Mouse (Mus musculus) stomach, embryonic 15.5 days (tissue): ENCODE measurements around the gene Foxo3. TPM values are rescaled to one million over a fixed set of nuclear protein-coding genes. Genes with fewer than 3 reads are reported as not detected.

ENCODE experiments used
- ATAC-seq: fragments of 200-750 bp; cut with Nextera tagmentation; 2 replicates; pipeline ENCODE4 v1.8.0; 2017; ENCODE audit warnings: low read depth, moderate number of reproducible peaks, moderate TSS enrichment; ENCODE audit not compliant: insufficient read depth, low FRiP score
- H3K27ac ChIP-seq: fragments of 300-500 bp; sonication (generic); 2 replicates; pipeline ENCODE4 v1.5.1; 2015; ENCODE audit warnings: mild to moderate bottlenecking, inconsistent platforms
- H3K27me3 ChIP-seq: fragments of 300-500 bp; sonication (generic); replicated peaks from 2 replicates; pipeline ENCODE4 v1.6.1; 2015; ENCODE audit warnings: inconsistent platforms
- H3K36me3 ChIP-seq: fragments of 300-500 bp; sonication (generic); 2 replicates; pipeline ENCODE4 v1.6.1; 2015; ENCODE audit warnings: inconsistent platforms
- H3K4me1 ChIP-seq: fragments of 300-500 bp; sonication (generic); 2 replicates; pipeline ENCODE4 v1.6.1; 2015; ENCODE audit warnings: inconsistent platforms
- H3K4me2 ChIP-seq: fragments of 300-500 bp; sonication (generic); 2 replicates; pipeline ENCODE4 v1.6.1; 2015; ENCODE audit warnings: mild to moderate bottlenecking, inconsistent platforms
- H3K4me3 ChIP-seq: fragments of 300-500 bp; sonication (generic); replicated peaks from 2 replicates; pipeline ENCODE4 v1.5.1; 2015; ENCODE audit warnings: inconsistent platforms
- H3K9ac ChIP-seq: fragments of 300-500 bp; sonication (generic); 2 replicates; pipeline ENCODE4 v1.6.1; 2015; ENCODE audit warnings: inconsistent platforms
- H3K9me3 ChIP-seq: fragments of 300-500 bp; sonication (generic); 2 replicates; pipeline ENCODE4 v1.6.1; 2016; ENCODE audit warnings: inconsistent platforms
- whole genome bisulfite sequencing: fragments of 180-500 bp; shearing (Covaris S2); methylation state at CpG from one replicate; pipeline ENCODE4 v1.1.7; 2015; 5-methylcytosine and 5-hydroxymethylcytosine counted together
- polyA plus RNA-seq: library from polyadenylated mRNA; unstranded; fragments of >200 nt; fragmentation: Nextera tagmentation; extraction: Ambion mirVana; gene quantifications from 2 replicates; pipeline ENCODE4 v1.2.1, GENCODE M21; 2015

Foxo3 gene
- polyA plus RNA-seq: 7.4 and 8.7 TPM in 2 replicates

GRCm38 (mm10) chr10:42276507-42277345, at the start of gene Foxo3:
Gene Foxo3 (minus strand): TSS chr10:42276755.
- Histone ChIP-seq H3K9me3 (no peaks in the 10 kb centered on the region), H3K4me1 (peaks cover 26% of the 10 kb centered on the region), H3K27ac (peak within 1 kb of the TSS; percentile 99), H3K27me3 (no peaks in the 10 kb centered on the region), H3K4me2 (peak within 1 kb of the TSS; percentile 99), H3K9ac (peak within 1 kb of the TSS; percentile 81), H3K4me3 (peak within 1 kb of the TSS; percentile 84), H3K36me3 (no peaks in the 10 kb centered on the region)
- peak; percentile 85 for ATAC-seq
- WGBS: under 1% methylated on average over 86 of the region's 88 CpGs

DNA sequence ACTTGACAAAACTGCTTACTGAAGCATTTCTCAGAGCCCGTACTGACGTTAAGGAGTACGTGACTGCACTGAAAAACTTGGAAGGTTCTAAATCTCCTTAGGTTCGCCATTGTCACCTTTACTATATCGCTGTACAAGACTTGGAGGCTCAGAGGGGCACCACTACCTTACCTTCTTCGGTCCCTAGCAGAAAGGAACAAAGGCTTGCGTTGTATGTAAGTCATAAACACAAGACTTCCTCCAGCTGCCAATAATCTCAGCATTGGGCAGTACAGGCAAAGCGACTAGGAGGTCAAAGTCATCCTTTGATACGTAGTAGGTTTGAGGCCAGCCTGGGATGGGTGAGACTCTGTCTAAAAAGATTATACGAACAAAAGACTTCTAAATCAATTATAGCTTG, 48.8 kb upstream of the Foxo3 start:
- Histone ChIP-seq H3K4me3 (no peak overlapping the region), H3K9me3 (no peaks in the 10 kb centered on the region), H3K36me3 (no peaks in the 10 kb centered on the region), H3K27me3 (no peaks in the 10 kb centered on the region), H3K4me1 (no peaks in the 10 kb centered on the region), H3K9ac (no peak overlapping the region), H3K4me2 (no peak overlapping the region), H3K27ac (no peak overlapping the region)
- 85% methylated on average over 10 of the region's 10 CpGs for WGBS
- no peak for ATAC-seq

GRCm38 (mm10) chr10:42323978-42324377, 47.4 kb upstream of the Foxo3 start:
- no peak overlapping the region for H3K4me2 ChIP-seq
- H3K4me1 ChIP-seq: no peaks in the 10 kb centered on the region
- H3K27me3 ChIP-seq: no peaks in the 10 kb centered on the region
- no peaks in the 10 kb centered on the region for H3K36me3 ChIP-seq
- H3K9me3 ChIP-seq: no peaks in the 10 kb centered on the region
- no peak overlapping the region for H3K9ac ChIP-seq
- H3K27ac ChIP-seq: no peak overlapping the region
- H3K4me3 ChIP-seq: no peak overlapping the region
- ATAC-seq: no peak

DNA sequence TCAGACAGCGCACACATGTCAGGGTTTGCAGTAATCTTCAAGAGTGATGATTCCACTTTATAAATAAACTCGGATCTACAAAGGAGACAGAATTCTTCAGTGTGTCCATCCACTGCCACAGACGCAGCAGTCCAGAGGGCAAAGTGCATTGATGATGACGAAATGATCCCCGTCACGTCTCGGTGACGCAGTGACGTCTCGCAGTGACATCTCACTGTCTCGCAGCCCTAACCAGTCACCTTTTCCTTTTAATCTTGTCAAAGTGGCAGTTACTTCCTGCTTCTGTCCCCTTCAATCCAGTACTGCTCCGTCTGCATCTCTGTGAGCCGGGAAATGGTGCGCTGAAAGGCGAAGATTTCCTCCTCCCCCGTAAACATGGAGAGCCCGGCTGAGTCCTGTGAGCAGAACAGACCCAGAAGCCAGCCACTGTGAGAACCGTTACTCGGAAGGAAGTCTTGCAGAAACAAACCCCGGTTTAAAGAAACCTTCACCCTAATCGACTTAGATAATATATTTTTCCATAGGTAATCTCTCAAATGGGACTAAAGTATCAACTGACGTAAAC, 36.7 kb upstream of the Foxo3 start:
- 58% methylated on average over 22 of the region's 22 CpGs for WGBS
- no peak overlapping the region for H3K4me2 ChIP-seq
- H3K27me3 ChIP-seq: no peaks in the 10 kb centered on the region
- H3K9me3 ChIP-seq: no peaks in the 10 kb centered on the region
- no peak for ATAC-seq
- H3K36me3 ChIP-seq: no peaks in the 10 kb centered on the region
- no peak overlapping the region for H3K4me3 ChIP-seq
- H3K27ac ChIP-seq: no peak overlapping the region
- no peak overlapping the region for H3K9ac ChIP-seq
- no peaks in the 10 kb centered on the region for H3K4me1 ChIP-seq

GRCm38 (mm10) chr10:42312557-42312956, 36.0 kb upstream of the Foxo3 start:
- H3K36me3 ChIP-seq: no peaks in the 10 kb centered on the region
- H3K27ac ChIP-seq: no peak overlapping the region
- H3K4me1 ChIP-seq: no peaks in the 10 kb centered on the region
- H3K4me2 ChIP-seq: no peak overlapping the region
- H3K4me3 ChIP-seq: no peak overlapping the region
- H3K9ac ChIP-seq: no peak overlapping the region
- no peak for ATAC-seq
- WGBS: 53% methylated on average over 1 of the region's 1 CpGs
- no peaks in the 10 kb centered on the region for H3K27me3 ChIP-seq
- no peaks in the 10 kb centered on the region for H3K9me3 ChIP-seq

- WGBS: 28% methylated on average over 8 of the region's 8 CpGs
- no peak for ATAC-seq
These were observed 32.1 kb upstream of the Foxo3 start for GRCm38 (mm10) chr10:42308687-42308987.

GRCm38 (mm10) chr10:42307980-42308686, 31.6 kb upstream of the Foxo3 start:
- 8% methylated on average over 20 of the region's 20 CpGs for WGBS
- Histone ChIP-seq H3K4me2 (peak overlapping the region; percentile 49), H3K4me3 (peak overlapping the region; percentile 14; the same call in 1 of the 2 replicates), H3K4me1 (no peaks in the 10 kb centered on the region), H3K27ac (no peak overlapping the region), H3K9me3 (no peaks in the 10 kb centered on the region), H3K36me3 (no peaks in the 10 kb centered on the region), H3K9ac (no peak overlapping the region), H3K27me3 (no peaks in the 10 kb centered on the region)
- no peak for ATAC-seq

More at GRCm38 (mm10) chr10:42308687-42308987, 32.1 kb upstream of the Foxo3 start:
- no peak overlapping the region for H3K9ac ChIP-seq
- no peak overlapping the region for H3K27ac ChIP-seq
- H3K27me3 ChIP-seq: no peaks in the 10 kb centered on the region
- no peaks in the 10 kb centered on the region for H3K4me1 ChIP-seq
- no peaks in the 10 kb centered on the region for H3K36me3 ChIP-seq
- peak overlapping the region; percentile 49 for H3K4me2 ChIP-seq
- H3K4me3 ChIP-seq: peak overlapping the region; percentile 14; the same call in 1 of the 2 replicates
- no peaks in the 10 kb centered on the region for H3K9me3 ChIP-seq

DNA sequence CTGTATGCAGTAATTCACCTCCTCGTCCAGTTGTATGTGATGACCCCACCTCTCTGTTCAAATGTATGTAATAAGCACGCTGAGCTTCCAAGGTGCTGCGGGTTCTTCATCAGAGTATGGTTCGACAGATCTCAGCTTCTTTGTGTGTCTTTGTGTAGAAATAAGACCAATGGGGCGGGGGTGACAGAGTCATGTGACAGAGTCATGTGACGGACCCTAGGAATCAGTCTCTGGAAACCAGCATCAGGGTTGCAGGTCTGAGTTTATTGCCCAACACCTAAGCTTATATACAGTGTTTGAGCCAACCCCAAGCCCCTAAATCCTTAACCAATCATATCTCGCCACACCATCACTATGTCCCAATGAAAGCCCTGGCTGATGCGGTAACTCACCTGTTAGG, 29.9 kb upstream of the Foxo3 start:
- Histone ChIP-seq H3K4me2 (no peak overlapping the region), H3K4me1 (no peaks in the 10 kb centered on the region), H3K4me3 (no peak overlapping the region), H3K36me3 (no peaks in the 10 kb centered on the region), H3K9me3 (no peaks in the 10 kb centered on the region), H3K9ac (no peak overlapping the region), H3K27me3 (no peaks in the 10 kb centered on the region), H3K27ac (no peak overlapping the region)
- no peak for ATAC-seq
- 81% methylated on average over 8 of the region's 8 CpGs for WGBS

DNA sequence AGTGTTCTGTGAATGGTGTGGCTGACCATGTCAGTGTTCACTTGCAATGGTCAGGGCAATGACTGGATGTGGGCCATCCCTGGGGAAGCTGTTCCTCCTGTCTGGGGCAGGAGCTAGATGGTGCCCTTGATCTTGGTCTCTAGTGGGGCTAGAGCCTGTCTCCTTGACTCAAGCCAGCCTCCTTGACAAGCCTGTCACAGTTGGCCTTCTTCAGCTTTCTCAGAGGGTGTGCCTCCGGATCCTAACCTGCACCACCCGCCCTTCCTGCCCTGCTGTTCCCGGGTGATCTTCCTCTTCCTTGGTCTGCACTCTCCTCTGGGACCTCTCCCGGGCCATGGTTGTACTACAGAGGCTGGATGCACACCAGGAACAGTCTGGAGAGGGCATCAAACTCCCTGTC, 24.2 kb upstream of the Foxo3 start:
- ATAC-seq: no peak
- H3K4me1 ChIP-seq: no peaks in the 10 kb centered on the region
- H3K9ac ChIP-seq: no peak overlapping the region
- no peak overlapping the region for H3K4me3 ChIP-seq
- no peak overlapping the region for H3K4me2 ChIP-seq
- H3K36me3 ChIP-seq: no peaks in the 10 kb centered on the region
- H3K27ac ChIP-seq: no peak overlapping the region
- 62% methylated on average over 4 of the region's 4 CpGs for WGBS
- no peaks in the 10 kb centered on the region for H3K27me3 ChIP-seq
- H3K9me3 ChIP-seq: no peaks in the 10 kb centered on the region

DNA sequence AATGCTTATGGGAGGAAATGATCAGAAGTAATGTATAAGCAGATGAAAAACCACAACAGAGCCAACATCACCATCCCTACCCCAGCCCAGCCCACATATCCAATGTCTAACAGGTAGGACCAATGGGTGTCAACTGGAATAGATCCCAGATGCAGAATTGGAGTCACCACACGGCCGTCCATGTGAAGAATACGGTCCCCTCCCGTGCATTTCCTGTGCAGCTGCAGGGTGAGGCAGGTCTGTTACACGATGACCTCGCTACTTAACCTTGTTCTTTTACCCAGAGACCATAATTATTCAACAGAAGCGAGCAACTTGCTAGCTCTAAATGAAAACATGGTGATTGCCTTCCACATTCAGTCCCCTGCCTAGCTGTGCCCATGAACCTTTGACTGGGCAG, 23.4 kb upstream of the Foxo3 start:
- H3K4me2 ChIP-seq: no peak overlapping the region
- no peaks in the 10 kb centered on the region for H3K27me3 ChIP-seq
- no peaks in the 10 kb centered on the region for H3K36me3 ChIP-seq
- no peak for ATAC-seq
- no peak overlapping the region for H3K27ac ChIP-seq
- H3K4me1 ChIP-seq: no peaks in the 10 kb centered on the region
- H3K9me3 ChIP-seq: no peaks in the 10 kb centered on the region
- H3K4me3 ChIP-seq: no peak overlapping the region
- H3K9ac ChIP-seq: no peak overlapping the region
- 42% methylated on average over 7 of the region's 7 CpGs for WGBS

DNA sequence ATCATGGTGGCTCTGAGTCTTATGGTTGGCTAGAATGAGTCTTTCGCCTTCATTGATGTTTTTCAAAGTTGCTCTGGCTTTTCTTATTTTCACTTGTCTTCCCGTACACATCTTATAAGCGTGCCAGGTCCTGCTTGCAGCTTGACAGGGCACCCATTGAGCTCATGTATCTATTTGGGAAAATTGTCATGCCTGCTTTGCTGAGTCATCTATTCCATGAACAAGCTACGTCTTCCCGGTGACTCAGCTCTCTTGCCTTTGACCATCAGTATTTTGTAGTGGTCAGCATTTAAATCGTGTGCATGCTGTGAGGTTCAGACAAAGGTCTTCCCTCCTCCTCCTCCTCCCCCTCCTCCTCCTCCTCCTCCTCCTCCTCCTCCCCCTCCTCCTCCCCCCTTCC, 22.9 kb upstream of the Foxo3 start:
- no peak overlapping the region for H3K4me3 ChIP-seq
- H3K4me1 ChIP-seq: no peaks in the 10 kb centered on the region
- H3K36me3 ChIP-seq: no peaks in the 10 kb centered on the region
- H3K9ac ChIP-seq: no peak overlapping the region
- no peak overlapping the region for H3K27ac ChIP-seq
- no peak overlapping the region for H3K4me2 ChIP-seq
- WGBS: 74% methylated on average over 6 of the region's 6 CpGs
- no peak for ATAC-seq
- no peaks in the 10 kb centered on the region for H3K9me3 ChIP-seq
- no peaks in the 10 kb centered on the region for H3K27me3 ChIP-seq

DNA sequence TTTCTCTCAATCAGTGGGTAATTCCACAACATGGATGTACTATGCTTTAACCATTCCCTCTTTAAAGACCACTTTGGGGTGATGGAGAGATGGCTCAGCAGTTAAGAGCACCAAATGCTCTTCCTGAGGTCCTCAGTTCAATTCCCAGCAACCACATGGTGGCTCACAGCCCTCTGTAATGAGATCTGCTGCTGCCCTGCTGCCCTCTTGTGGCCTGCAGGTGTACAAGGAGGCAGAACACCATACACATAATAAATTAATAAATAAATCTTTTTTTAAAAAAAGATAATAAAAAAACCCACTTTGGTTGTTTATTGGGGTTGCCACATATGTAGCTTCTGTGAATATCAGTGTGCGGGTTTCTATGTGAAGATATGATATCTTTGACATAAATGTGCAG, 21.4 kb upstream of the Foxo3 start:
- Histone ChIP-seq H3K36me3 (no peaks in the 10 kb centered on the region), H3K4me3 (no peak overlapping the region), H3K9me3 (no peaks in the 10 kb centered on the region), H3K27me3 (no peaks in the 10 kb centered on the region), H3K4me1 (no peaks in the 10 kb centered on the region), H3K4me2 (no peak overlapping the region), H3K9ac (no peak overlapping the region), H3K27ac (no peak overlapping the region)
- ATAC-seq: no peak
- WGBS: 87% methylated on average over 1 of the region's 1 CpGs
